In genomic region chr17:35843514-35843913, GRCm38 (mm10) we compare ENCODE assay signal across 16 mouse cellular contexts. TPM values are rescaled to one million over a fixed set of nuclear protein-coding genes. Genes with fewer than 3 reads are reported as not detected.
DNase-seq lines count a peak whose midpoint lies in the region; ATAC-seq and TF ChIP-seq lines count a peak whose summit lies in the region.
"Had no signal": no experiment of that assay in that cellular context is flagged by ENCODE, and none has a peak within 500 bp of the region (broad histone marks: within the 10 kb centered on the region; RNA-seq: fewer than 3 reads in every experiment).

No protein-coding gene starts in this region.

- peak; percentile 47 for TF ChIP-seq CTCF in intestine, postnatal 0 days (IDR thresholded peaks at IDR 0.05; ENCODE audit: low read depth)
- peak; percentile 48 for TF ChIP-seq CTCF in lung, postnatal 0 days (IDR thresholded peaks at IDR 0.05)
- peak in 1 of 2 experiments; percentile 53; a peak in 2 of 4 replicates for TF ChIP-seq CTCF in CH12.LX (conservative IDR thresholded peaks at IDR 0.05 in 1 of 2, IDR thresholded peaks at IDR 0.05 in 1 of 2; ENCODE audit: low read depth in 2 of 2, low read length in 2 of 2)
- peak; percentile 41; the same call in 1 of the 2 replicates for TF ChIP-seq CTCF in bone marrow macrophage, adult 2 months (IDR thresholded peaks at IDR 0.05; ENCODE audit: low read depth, low read length)

- TF ChIP-seq POLR2A in CH12.LX (IDR thresholded peaks at IDR 0.05; ENCODE audit: low read depth, low read length): no peak
- no peak for TF ChIP-seq POLR2A in bone marrow macrophage, adult 2 months (IDR thresholded peaks at IDR 0.05; ENCODE audit: borderline replicate concordance, low read depth, low read length)

- no peaks in the 10 kb centered on the region; the same call in none of the 2 replicates for H3K79me2 ChIP-seq in CH12.LX (replicated peaks; ENCODE audit: control insufficient read depth, extremely low read depth, insufficient read depth, poor library complexity, severe bottlenecking)

- H3K9ac ChIP-seq in intestine, postnatal 0 days (ENCODE audit: low read depth, low read length): no peak overlapping the region
- H3K9ac ChIP-seq in intestine, embryonic 16.5 days (ENCODE audit: low read depth, low read length): no peak overlapping the region
- H3K9ac ChIP-seq in lung, postnatal 0 days (replicated peaks; ENCODE audit: low read depth): no peak overlapping the region
- no peak overlapping the region for H3K9ac ChIP-seq in CH12.LX (ENCODE audit: insufficient read depth, low read depth)
- H3K9ac ChIP-seq: embryonic facial prominence, embryonic 15.5 days; forebrain, embryonic 15.5 days; lung, embryonic 15.5 days; midbrain, embryonic 12.5 days; stomach, embryonic 15.5 days had no signal

- H3K27ac ChIP-seq in intestine, postnatal 0 days (ENCODE audit: low read depth, low read length): no peak overlapping the region
- no peak overlapping the region for H3K27ac ChIP-seq in intestine, embryonic 16.5 days (ENCODE audit: low read length)
- H3K27ac ChIP-seq in lung, postnatal 0 days (ENCODE audit: low read length): no peak overlapping the region
- no peak overlapping the region for H3K27ac ChIP-seq in CH12.LX (ENCODE audit: insufficient read depth, low read depth)
- no peak overlapping the region for H3K27ac ChIP-seq in bone marrow macrophage, adult 2 months (ENCODE audit: insufficient read depth, low read depth, low read length)
- H3K27ac ChIP-seq: embryonic facial prominence, embryonic 15.5 days; forebrain, embryonic 15.5 days; hindbrain, embryonic 14.5 days; lung, embryonic 15.5 days; midbrain, embryonic 12.5 days; stomach, embryonic 15.5 days had no signal

- ATAC-seq in intestine, postnatal 0 days: no peak
- no peak for ATAC-seq in intestine, embryonic 16.5 days
- ATAC-seq in lung, postnatal 0 days: no peak
- ATAC-seq: forebrain, embryonic 15.5 days had no signal

- no peaks in the 10 kb centered on the region for H3K4me1 ChIP-seq in intestine, postnatal 0 days (replicated peaks; ENCODE audit: control insufficient read depth, insufficient read depth, low read length)
- peaks cover 3% of the 10 kb centered on the region for H3K4me1 ChIP-seq in intestine, embryonic 16.5 days (ENCODE audit: control insufficient read depth, insufficient read depth, low read length)
- peaks cover 6% of the 10 kb centered on the region; the same call in 1 of the 2 replicates for H3K4me1 ChIP-seq in lung, postnatal 0 days (ENCODE audit: insufficient read depth, low read depth, low read length)
- peaks cover 0 to 35% of the 10 kb centered on the region in 2 experiments; a peak in 2 of 4 replicates for H3K4me1 ChIP-seq in CH12.LX (ENCODE audit: control insufficient read depth in 1 of 2, insufficient read depth in 2 of 2)
- H3K4me1 ChIP-seq in bone marrow macrophage, adult 2 months (ENCODE audit: control insufficient read depth, insufficient read depth, low read length): peaks cover 10% of the 10 kb centered on the region

- dilution Hi-C loops in CH12.LX (cut with MboI; ENCODE audit: extremely low pct_ligation_motif_present, extremely low pct_unique_long_range_greater_than_20kb, low sequenced_read_pairs): no loop called here

- H3K4me3 ChIP-seq in intestine, postnatal 0 days (ENCODE audit: low read depth, low read length): no peak overlapping the region
- H3K4me3 ChIP-seq in intestine, embryonic 16.5 days (ENCODE audit: low read length): no peak overlapping the region
- no peak overlapping the region for H3K4me3 ChIP-seq in lung, postnatal 0 days (ENCODE audit: low read depth, low read length)
- H3K4me3 ChIP-seq in CH12.LX (replicated peaks in 1 of 3; ENCODE audit: low read depth in 2 of 3, low read length in 2 of 3, poor library complexity in 1 of 3): no peak overlapping the region
- H3K4me3 ChIP-seq in bone marrow macrophage, adult 2 months (ENCODE audit: insufficient read depth, low read length): no peak overlapping the region
- H3K4me3 ChIP-seq: embryonic facial prominence, embryonic 15.5 days; forebrain, embryonic 15.5 days; midbrain, embryonic 12.5 days; stomach, embryonic 15.5 days had no signal

- no peak for DNase-seq in lung, postnatal 0 days (ENCODE audit: low spot score)
- DNase-seq in lung, postnatal 10 days: no peak
- no peak for DNase-seq in CH12.LX (ENCODE audit: extremely low read depth)
- no peak for DNase-seq in urinary bladder, postnatal 25 days (ENCODE audit: low spot score)
- DNase-seq: cerebellum, adult 2 months; layer of hippocampus, adult 9-11 months; right cerebral cortex, postnatal 4 days had no signal

- no peak overlapping the region for H3K4me2 ChIP-seq in intestine, postnatal 0 days (replicated peaks; ENCODE audit: low read depth)
- no peak overlapping the region for H3K4me2 ChIP-seq in intestine, embryonic 16.5 days (ENCODE audit: low read depth, low read length)
- H3K4me2 ChIP-seq in lung, postnatal 0 days (replicated peaks; ENCODE audit: low read depth, low read length): no peak overlapping the region
- no peak overlapping the region for H3K4me2 ChIP-seq in CH12.LX (ENCODE audit: insufficient read depth, low read depth, poor library complexity, severe bottlenecking)
- H3K4me2 ChIP-seq: hindbrain, embryonic 14.5 days had no signal

- in situ Hi-C loops in CH12.LX (cut with MboI; ENCODE audit: low pct_ligation_motif_present, low pct_unique_long_range_greater_than_20kb, low sequenced_read_pairs): no loop called here

- peaks cover 26% of the 10 kb centered on the region for H3K36me3 ChIP-seq in intestine, postnatal 0 days (ENCODE audit: control insufficient read depth, insufficient read depth)
- H3K36me3 ChIP-seq in intestine, embryonic 16.5 days (ENCODE audit: control insufficient read depth, insufficient read depth, low read length): peaks cover 7% of the 10 kb centered on the region
- H3K36me3 ChIP-seq in lung, postnatal 0 days (ENCODE audit: insufficient read depth, low read length): peaks cover 8% of the 10 kb centered on the region; the same call in 1 of the 2 replicates
- peaks cover 27 to 34% of the 10 kb centered on the region in 2 experiments for H3K36me3 ChIP-seq in CH12.LX (replicated peaks in 1 of 2; ENCODE audit: control insufficient read depth in 1 of 2, insufficient read depth in 1 of 2, low read length in 1 of 2)

- H3K27me3 ChIP-seq in intestine, postnatal 0 days (replicated peaks; ENCODE audit: control insufficient read depth, insufficient read depth, low read length): no peaks in the 10 kb centered on the region
- H3K27me3 ChIP-seq in intestine, embryonic 16.5 days (replicated peaks; ENCODE audit: control insufficient read depth, insufficient read depth, low read length): no peaks in the 10 kb centered on the region
- H3K27me3 ChIP-seq in lung, postnatal 0 days (replicated peaks; ENCODE audit: insufficient read depth, low read length): no peaks in the 10 kb centered on the region
- H3K27me3 ChIP-seq in CH12.LX (replicated peaks): no peaks in the 10 kb centered on the region
- H3K27me3 ChIP-seq: embryonic facial prominence, embryonic 15.5 days; forebrain, embryonic 15.5 days; lung, embryonic 15.5 days; midbrain, embryonic 12.5 days; stomach, embryonic 15.5 days had no signal

- TF ChIP-seq RAD21 in CH12.LX (IDR thresholded peaks at IDR 0.05; ENCODE audit: low read depth, low read length): peak; percentile 30

- H3K9me3 ChIP-seq in intestine, postnatal 0 days (ENCODE audit: control insufficient read depth): no peaks in the 10 kb centered on the region
- H3K9me3 ChIP-seq in intestine, embryonic 16.5 days (ENCODE audit: control insufficient read depth, low read length): no peaks in the 10 kb centered on the region
- H3K9me3 ChIP-seq in lung, postnatal 0 days (ENCODE audit: low read length): no peaks in the 10 kb centered on the region
- H3K9me3 ChIP-seq in CH12.LX (replicated peaks; ENCODE audit: low read length): no peaks in the 10 kb centered on the region
- H3K9me3 ChIP-seq: embryonic facial prominence, embryonic 15.5 days; forebrain, embryonic 15.5 days; lung, embryonic 15.5 days; midbrain, embryonic 12.5 days; stomach, embryonic 15.5 days had no signal

- WGBS in intestine, postnatal 0 days: 96% methylated on average over 3 of the region's 3 CpGs
- WGBS in intestine, embryonic 16.5 days: 94% methylated on average over 3 of the region's 3 CpGs
- 93% methylated on average over 3 of the region's 3 CpGs for WGBS in lung, postnatal 0 days

- no peak for TF ChIP-seq EP300 in lung, postnatal 0 days (IDR thresholded peaks at IDR 0.05)
- TF ChIP-seq EP300 in CH12.LX (IDR thresholded peaks at IDR 0.05; ENCODE audit: low read length): no peak

RNA-seq across cellular contexts. Expression of gene Mdc1, which starts 2.2 kb away (rescaled TPM):
- 2.3 and 2.7 TPM in 2 replicates for polyA plus RNA-seq in intestine, postnatal 0 days (2015; fragmentation: Nextera tagmentation; extraction: Ambion mirVana)
- 10.0 and 11.8 TPM in 2 replicates for polyA plus RNA-seq in intestine, embryonic 16.5 days (2015; fragmentation: Nextera tagmentation; extraction: Ambion mirVana)
- polyA plus RNA-seq in lung, postnatal 0 days (2015; fragmentation: Nextera tagmentation; extraction: Ambion mirVana): 2.8 and 3.1 TPM in 2 replicates
- total RNA-seq in CH12.LX (2012; rRNA removed) (8.2 and 8.5 TPM in 2 replicates), CH12.LX (2014; rRNA removed) (2.4 and 3.3 TPM in 2 replicates)
- polyA plus RNA-seq in CH12.LX (2012; ENCODE audit: insufficient read length, low read depth): 14.4 and 15.7 TPM in 2 replicates
- 16.1 and 17.7 TPM in 2 replicates for polyA plus RNA-seq in bone marrow macrophage, adult 2 months (2012; ENCODE audit: insufficient read depth, insufficient read length, missing spikeins)

RNA-seq across cellular contexts. Expression of gene Tubb5, which starts 5.4 kb away (rescaled TPM):
- polyA plus RNA-seq in intestine, postnatal 0 days (2015; fragmentation: Nextera tagmentation; extraction: Ambion mirVana): 233 and 240 TPM in 2 replicates
- polyA plus RNA-seq in intestine, embryonic 16.5 days (2015; fragmentation: Nextera tagmentation; extraction: Ambion mirVana): 559 and 622 TPM in 2 replicates
- polyA plus RNA-seq in lung, postnatal 0 days (2015; fragmentation: Nextera tagmentation; extraction: Ambion mirVana): 292 and 298 TPM in 2 replicates
- total RNA-seq in CH12.LX (2012; rRNA removed): 1,014 and 1,058 TPM in 2 replicates
- total RNA-seq in CH12.LX (2014; rRNA removed): 1,031 and 1,121 TPM in 2 replicates
- polyA plus RNA-seq in CH12.LX (2012; ENCODE audit: insufficient read length, low read depth): 962 and 1,053 TPM in 2 replicates
- 481 and 519 TPM in 2 replicates for polyA plus RNA-seq in bone marrow macrophage, adult 2 months (2012; ENCODE audit: insufficient read depth, insufficient read length, missing spikeins)

RNA-seq across cellular contexts. Expression of gene Nrm, which starts 17.6 kb away (rescaled TPM):
- polyA plus RNA-seq in intestine, postnatal 0 days (2015; fragmentation: Nextera tagmentation; extraction: Ambion mirVana): 19.8 and 20.6 TPM in 2 replicates
- polyA plus RNA-seq in intestine, embryonic 16.5 days (2015; fragmentation: Nextera tagmentation; extraction: Ambion mirVana): 47.7 and 51.7 TPM in 2 replicates
- polyA plus RNA-seq in lung, postnatal 0 days (2015; fragmentation: Nextera tagmentation; extraction: Ambion mirVana): 21.4 and 22.9 TPM in 2 replicates
- total RNA-seq in CH12.LX (2012; rRNA removed) (12.5 and 16.7 TPM in 2 replicates), CH12.LX (2014; rRNA removed) (10.0 and 12.1 TPM in 2 replicates)
- 14.0 and 15.4 TPM in 2 replicates for polyA plus RNA-seq in CH12.LX (2012; ENCODE audit: insufficient read length, low read depth)
- 31.7 and 33.1 TPM in 2 replicates for polyA plus RNA-seq in bone marrow macrophage, adult 2 months (2012; ENCODE audit: insufficient read depth, insufficient read length, missing spikeins)

RNA-seq across cellular contexts. Expression of gene Flot1, which starts 20.5 kb away (rescaled TPM):
- 56.4 and 57.8 TPM in 2 replicates for polyA plus RNA-seq in intestine, postnatal 0 days (2015; fragmentation: Nextera tagmentation; extraction: Ambion mirVana)
- 56.9 and 58.5 TPM in 2 replicates for polyA plus RNA-seq in intestine, embryonic 16.5 days (2015; fragmentation: Nextera tagmentation; extraction: Ambion mirVana)
- 106 and 117 TPM in 2 replicates for polyA plus RNA-seq in lung, postnatal 0 days (2015; fragmentation: Nextera tagmentation; extraction: Ambion mirVana)
- total RNA-seq in CH12.LX (2012; rRNA removed) (14.2 and 21.6 TPM in 2 replicates), CH12.LX (2014; rRNA removed) (12.8 and 16.3 TPM in 2 replicates)
- 17.6 and 18.9 TPM in 2 replicates for polyA plus RNA-seq in CH12.LX (2012; ENCODE audit: insufficient read length, low read depth)
- polyA plus RNA-seq in bone marrow macrophage, adult 2 months (2012; ENCODE audit: insufficient read depth, insufficient read length, missing spikeins): 52.7 and 69.3 TPM in 2 replicates

RNA-seq across cellular contexts. Expression of gene Ppp1r18, which starts 21.9 kb away (rescaled TPM):
- 15.2 and 15.6 TPM in 2 replicates for polyA plus RNA-seq in intestine, postnatal 0 days (2015; fragmentation: Nextera tagmentation; extraction: Ambion mirVana)
- polyA plus RNA-seq in intestine, embryonic 16.5 days (2015; fragmentation: Nextera tagmentation; extraction: Ambion mirVana): 19.3 and 19.4 TPM in 2 replicates
- 23.4 and 25.4 TPM in 2 replicates for polyA plus RNA-seq in lung, postnatal 0 days (2015; fragmentation: Nextera tagmentation; extraction: Ambion mirVana)
- total RNA-seq in CH12.LX (2012; rRNA removed) (20.5 and 21.4 TPM in 2 replicates), CH12.LX (2014; rRNA removed) (7.5 and 8.5 TPM in 2 replicates)
- 48.9 and 50.1 TPM in 2 replicates for polyA plus RNA-seq in CH12.LX (2012; ENCODE audit: insufficient read length, low read depth)
- polyA plus RNA-seq in bone marrow macrophage, adult 2 months (2012; ENCODE audit: insufficient read depth, insufficient read length, missing spikeins): 202 and 205 TPM in 2 replicates
